Mouse (Mus musculus): Measurements from ENCODE around the gene Cish. TPM values are rescaled to one million over a fixed set of nuclear protein-coding genes. Genes with fewer than 3 reads are reported as not detected.

Gene Cish
- 12.5 and 14.3 TPM in 2 replicates for polyA plus RNA-seq (2012; rRNA removed)

- no peak for DNase-seq (ENCODE audit: low read depth, low spot score)
These were observed at the start of gene Cish for GRCm38 (mm10) chr9:107296016-107296040. Gene Cish (plus strand): TSS chr9:107296026.

GRCm38 (mm10) chr9:107246170-107246569 lies 49.7 kb upstream of the Cish start:
- no peak for DNase-seq (ENCODE audit: low read depth, low spot score)
- 52% methylated on average over 4 of the region's 4 CpGs for WGBS

GRCm38 (mm10) chr9:107249154-107249553 lies 46.7 kb upstream of the Cish start:
- DNase-seq (ENCODE audit: low read depth, low spot score) = no peak
- WGBS = 74% methylated on average over 6 of the region's 6 CpGs

GRCm38 (mm10) chr9:107250416-107251337 lies 45.1 kb upstream of the Cish start:
- WGBS = 74% methylated on average over 14 of the region's 14 CpGs
- DNase-seq (ENCODE audit: low read depth, low spot score) = no peak

- whole genome bisulfite sequencing = 41% methylated on average over 5 of the region's 5 CpGs
- no peak for DNase-seq (ENCODE audit: low read depth, low spot score)
These were observed 43.7 kb upstream of the Cish start for GRCm38 (mm10) chr9:107252164-107252563.

- WGBS = 81% methylated on average over 12 of the region's 12 CpGs
- DNase-seq (ENCODE audit: low read depth, low spot score) = no peak
These were observed 41.4 kb upstream of the Cish start for GRCm38 (mm10) chr9:107254476-107254875.

- DNase-seq (ENCODE audit: low read depth, low spot score) = no peak
- WGBS = 81% methylated on average over 3 of the region's 3 CpGs
These were observed 40.9 kb upstream of the Cish start for GRCm38 (mm10) chr9:107254925-107255324.

- DNase-seq (ENCODE audit: low read depth, low spot score) = no peak
- WGBS = 83% methylated on average over 3 of the region's 3 CpGs
These were observed 40.2 kb upstream of the Cish start for GRCm38 (mm10) chr9:107255596-107255995.

- WGBS = 81% methylated on average over 6 of the region's 6 CpGs
- no peak for DNase-seq (ENCODE audit: low read depth, low spot score)
These were observed 36.3 kb upstream of the Cish start for GRCm38 (mm10) chr9:107259571-107259970.

GRCm38 (mm10) chr9:107260429-107260828 lies 35.4 kb upstream of the Cish start:
- WGBS = 61% methylated on average over 2 of the region's 2 CpGs
- no peak for DNase-seq (ENCODE audit: low read depth, low spot score)

GRCm38 (mm10) chr9:107260836-107261235 lies 35.0 kb upstream of the Cish start:
- 48% methylated on average over 8 of the region's 8 CpGs for WGBS
- no peak for DNase-seq (ENCODE audit: low read depth, low spot score)

GRCm38 (mm10) chr9:107261792-107262191 lies 34.0 kb upstream of the Cish start:
- WGBS = 84% methylated on average over 6 of the region's 6 CpGs
- no peak for DNase-seq (ENCODE audit: low read depth, low spot score)

GRCm38 (mm10) chr9:107262375-107262774 lies 33.5 kb upstream of the Cish start:
- DNase-seq (ENCODE audit: low read depth, low spot score) = no peak
- WGBS = 88% methylated on average over 7 of the region's 7 CpGs

- WGBS = 91% methylated on average over 5 of the region's 5 CpGs
These were observed 31.9 kb upstream of the Cish start for GRCm38 (mm10) chr9:107263912-107264311.

GRCm38 (mm10) chr9:107264731-107265130 lies 31.1 kb upstream of the Cish start:
- 49% methylated on average over 3 of the region's 3 CpGs for WGBS
- DNase-seq (ENCODE audit: low read depth, low spot score) = no peak

More at GRCm38 (mm10) chr9:107263912-107264311, 31.9 kb upstream of the Cish start:
- no peak for DNase-seq (ENCODE audit: low read depth, low spot score)

GRCm38 (mm10) chr9:107267028-107267427 lies 28.8 kb upstream of the Cish start:
- no peak for DNase-seq (ENCODE audit: low read depth, low spot score)
- 11% methylated on average over 1 of the region's 1 CpGs for WGBS

- WGBS = 15% methylated on average over 4 of the region's 4 CpGs
- no peak for DNase-seq (ENCODE audit: low read depth, low spot score)
These were observed 28.0 kb upstream of the Cish start for GRCm38 (mm10) chr9:107267721-107268402.

- DNase-seq (ENCODE audit: low read depth, low spot score) = no peak
- WGBS = 93% methylated on average over 1 of the region's 1 CpGs
These were observed 26.1 kb upstream of the Cish start for GRCm38 (mm10) chr9:107269772-107270171.

GRCm38 (mm10) chr9:107271177-107271938 lies 24.5 kb upstream of the Cish start:
- no peak for DNase-seq (ENCODE audit: low read depth, low spot score)
- WGBS = 80% methylated on average over 7 of the region's 7 CpGs

GRCm38 (mm10) chr9:107272284-107272683 lies 23.5 kb upstream of the Cish start:
- DNase-seq (ENCODE audit: low read depth, low spot score) = no peak
- 38% methylated on average over 4 of the region's 4 CpGs for WGBS

- DNase-seq (ENCODE audit: low read depth, low spot score) = no peak
- 27% methylated on average over 10 of the region's 10 CpGs for WGBS
These were observed 22.6 kb upstream of the Cish start for GRCm38 (mm10) chr9:107273184-107273583.

Data from large intestine, adult 2 months (tissue).